16 mouse cellular contexts compared by ENCODE assay signal in the genomic region with DNA sequence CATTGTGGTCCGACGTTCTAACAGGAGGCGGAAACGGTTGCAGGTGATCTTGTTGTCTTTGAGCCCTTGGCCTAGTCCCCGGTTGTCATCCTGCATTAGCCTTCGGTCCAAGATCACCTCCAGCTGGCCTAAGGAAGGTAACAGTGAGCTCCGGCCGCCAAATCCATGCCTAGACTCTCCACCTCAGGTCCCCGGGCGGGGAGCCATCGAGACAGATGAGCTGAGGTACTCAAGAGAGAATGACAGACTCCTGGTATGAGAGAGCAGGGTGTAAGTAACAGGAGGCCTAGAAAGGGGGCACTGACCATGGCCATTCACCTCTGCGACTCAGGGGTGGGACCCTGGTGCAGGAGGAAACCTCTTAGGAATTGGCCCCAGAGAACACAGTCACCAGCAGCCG. TPM values are rescaled to one million over a fixed set of nuclear protein-coding genes. Genes with fewer than 3 reads are reported as not detected.
A peak's percentile ranks its signal among the peaks of the same experiment; 100 is the strongest.
DNase-seq lines count a peak whose midpoint lies in the region; ATAC-seq and TF ChIP-seq lines count a peak whose summit lies in the region.
"Had no signal": no experiment of that assay in that cellular context is flagged by ENCODE, and none has a peak within 500 bp of the region (broad histone marks: within the 10 kb centered on the region; RNA-seq: fewer than 3 reads in every experiment).

No protein-coding gene starts in this region.

- TF ChIP-seq CTCF in layer of hippocampus, adult 2 months (conservative IDR thresholded peaks at IDR 0.05), result no peak

- H3K4me3 ChIP-seq in heart, embryonic 11.5 days (ENCODE audit: low read depth, low read length), result no peak overlapping the region
- H3K4me3 ChIP-seq in layer of hippocampus, adult 2 months, result no peak overlapping the region
- H3K4me3 ChIP-seq: embryonic facial prominence, embryonic 15.5 days; forebrain, embryonic 15.5 days had no signal

- WGBS in heart, embryonic 11.5 days (ENCODE audit: insufficient replicate concordance), result 84% methylated on average over 13 of the region's 13 CpGs

- peaks cover 32% of the 10 kb centered on the region for H3K36me3 ChIP-seq in heart, embryonic 11.5 days (ENCODE audit: control insufficient read depth, insufficient read depth, low read length)

- no peak overlapping the region for H3K4me2 ChIP-seq in heart, embryonic 11.5 days
- H3K4me2 ChIP-seq: embryonic facial prominence, embryonic 15.5 days; forebrain, embryonic 15.5 days had no signal

- no peaks in the 10 kb centered on the region for H3K9me3 ChIP-seq in heart, embryonic 11.5 days (replicated peaks; ENCODE audit: control insufficient read depth, low read length)
- H3K9me3 ChIP-seq: embryonic facial prominence, embryonic 15.5 days; forebrain, embryonic 15.5 days had no signal

- H3K9ac ChIP-seq in heart, embryonic 11.5 days (ENCODE audit: low read depth, low read length), result no peak overlapping the region
- H3K9ac ChIP-seq: embryonic facial prominence, embryonic 15.5 days; forebrain, embryonic 15.5 days had no signal

- H3K27me3 ChIP-seq in heart, embryonic 11.5 days (ENCODE audit: control insufficient read depth, insufficient read depth, low read length), result no peaks in the 10 kb centered on the region
- H3K27me3 ChIP-seq: embryonic facial prominence, embryonic 15.5 days; forebrain, embryonic 15.5 days had no signal

- H3K27ac ChIP-seq in heart, embryonic 11.5 days (ENCODE audit: low read depth, low read length), result 0 out of 2 replicates have a peak overlapping the region, but pooled peaks have one; percentile 1
- peak overlapping the region; percentile 81 for H3K27ac ChIP-seq in layer of hippocampus, adult 2 months
- H3K27ac ChIP-seq: embryonic facial prominence, embryonic 15.5 days; forebrain, embryonic 15.5 days; macrophage had no signal

- no peaks in the 10 kb centered on the region for H3K4me1 ChIP-seq in heart, embryonic 11.5 days (ENCODE audit: control insufficient read depth, insufficient read depth, low read length)
- H3K4me1 ChIP-seq: embryonic facial prominence, embryonic 15.5 days; forebrain, embryonic 15.5 days had no signal

- DNase-seq in heart, adult 9 months (ENCODE audit: low spot score in 2 of 2), result no peak
- no peak for DNase-seq in layer of hippocampus, adult 2 months (ENCODE audit: low spot score in 2 of 2)
- DNase-seq in layer of hippocampus, postnatal 14 days (ENCODE audit: low spot score in 2 of 2), result no peak
- DNase-seq in cerebellum, adult 9-11 months, result peak; percentile 64
- DNase-seq in cerebellum, postnatal 25 days, result peak; percentile 44 to 58
- DNase-seq in thymus, postnatal 14 days, result no peak
- DNase-seq: adrenal gland, postnatal 36 days; gastrocnemius, postnatal 14 days; kidney, adult 18-20 months; kidney, postnatal 4 days; lung, adult 2 months; right cerebral cortex, postnatal 25 days had no signal

- no peak for ATAC-seq in heart, embryonic 11.5 days (replicated peaks; ENCODE audit: insufficient number of reproducible peaks, low FRiP score, low TSS enrichment)
- ATAC-seq: forebrain, embryonic 15.5 days had no signal

RNA-seq across cellular contexts. Expression of a gene that starts 13.4 kb away (rescaled TPM):
- 13.3 and 15.7 TPM in 2 replicates for polyA plus RNA-seq in heart, embryonic 11.5 days (2014; fragmentation: Nextera tagmentation; extraction: Ambion mirVana)
- total RNA-seq in layer of hippocampus, adult 2 months (2021), result 10 to 100 TPM; 45.5 to 46.6 TPM
- 10 to 100 TPM; 45.8 to 46.3 TPM for total RNA-seq in layer of hippocampus, postnatal 14 days (2021)

RNA-seq across cellular contexts. Expression of a gene that starts 14.8 kb away (rescaled TPM):
- 12.3 and 12.7 TPM in 2 replicates for polyA plus RNA-seq in heart, embryonic 11.5 days (2014; fragmentation: Nextera tagmentation; extraction: Ambion mirVana)
- total RNA-seq in layer of hippocampus, adult 2 months (2021), result 100 to 1,000 TPM; 169 to 178 TPM
- total RNA-seq in layer of hippocampus, postnatal 14 days (2021), result 100 to 1,000 TPM; 124 to 139 TPM

RNA-seq across cellular contexts. Expression of a gene that starts 15.5 kb away (rescaled TPM):
- polyA plus RNA-seq in heart, embryonic 11.5 days (2014; fragmentation: Nextera tagmentation; extraction: Ambion mirVana), result 11.3 and 15.6 TPM in 2 replicates
- 10 to 100 TPM; 38.0 to 40.9 TPM for total RNA-seq in layer of hippocampus, adult 2 months (2021)
- total RNA-seq in layer of hippocampus, postnatal 14 days (2021), result 10 to 100 TPM; 40.6 to 47.9 TPM

RNA-seq across cellular contexts. Expression of a gene that starts 31.4 kb away (rescaled TPM):
- 4.7 and 7.1 TPM in 2 replicates for polyA plus RNA-seq in heart, embryonic 11.5 days (2014; fragmentation: Nextera tagmentation; extraction: Ambion mirVana)
- 1 to 10 TPM; 5.0 to 5.7 TPM for total RNA-seq in layer of hippocampus, adult 2 months (2021)
- 1 to 10 TPM; 5.6 to 9.9 TPM for total RNA-seq in layer of hippocampus, postnatal 14 days (2021)

RNA-seq across cellular contexts. Expression of a gene that starts 32.1 kb away (rescaled TPM):
- polyA plus RNA-seq in heart, embryonic 11.5 days (2014; fragmentation: Nextera tagmentation; extraction: Ambion mirVana), result 8.9 and 9.0 TPM in 2 replicates
- total RNA-seq in layer of hippocampus, adult 2 months (2021), result 10 to 100 TPM; 15.3 to 19.8 TPM
- 10 to 100 TPM; 14.5 to 15.4 TPM for total RNA-seq in layer of hippocampus, postnatal 14 days (2021)

Comparison
In these comparisons a context has a peak if more than half of its experiments do, and no peak if none do; other contexts are left out.
1. DNase-seq: peak in cerebellum, adult 9-11 months (single experiment) and cerebellum, postnatal 25 days (2 of 2); none in heart, adult 9 months (0 of 2), layer of hippocampus, adult 2 months (0 of 2), layer of hippocampus, postnatal 14 days (0 of 2) and thymus, postnatal 14 days (single experiment).